Mouse (Mus musculus): ENCODE measurements around the gene Ccdc124.

DNA sequence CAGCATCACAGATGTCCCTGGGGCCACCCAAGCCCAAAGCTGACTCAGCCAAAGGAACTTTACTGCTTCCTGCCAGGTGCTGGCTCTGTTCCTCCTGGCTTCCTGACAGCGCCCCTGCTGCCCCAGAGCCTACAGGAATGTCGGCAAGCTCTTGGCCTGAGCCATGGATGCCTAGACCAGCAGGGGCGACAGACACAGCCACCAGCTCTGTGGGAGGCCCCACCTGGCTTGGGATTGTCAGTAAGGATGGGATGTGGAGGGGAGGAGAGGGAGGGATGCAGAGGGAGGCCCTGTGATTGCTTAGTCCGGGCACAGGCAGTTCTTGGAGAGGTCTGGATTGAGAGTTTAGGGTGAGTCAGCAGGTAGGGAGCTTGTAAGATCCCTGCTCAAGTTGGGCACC, 6.4 kb upstream of the Ccdc124 start:
- no peak for TF ChIP-seq POLR2A (IDR thresholded peaks at IDR 0.05; ENCODE audit: borderline replicate concordance, extremely low read depth, low read depth, low read length)
- no peak for TF ChIP-seq CTCF (IDR thresholded peaks at IDR 0.05; ENCODE audit: insufficient read depth, low read length)

Data from lung, adult 2 months (tissue).